Mouse (Mus musculus) limb, embryonic 11.5 days (tissue): ENCODE measurements at regions not wholly inside any gene's neighbourhood (a gene's known extent, or its start where the extent isn't known, plus 50 kb on each side); places are given as distances from the start of the nearest gene placed in this dataset.

ENCODE experiments used
- ATAC-seq: fragments of 200-750 bp; cut with Nextera tagmentation; 2 replicates; pipeline ENCODE4 v1.8.0; 2017; ENCODE audit warnings: low read depth; ENCODE audit not compliant: insufficient number of reproducible peaks, low FRiP score, low TSS enrichment
- DNase-seq: peaks from one replicate; pipeline ENCODE4 v3.0.0-alpha.2; 2015; ENCODE audit warnings: low spot score
- H3K27ac ChIP-seq: fragments of 300-500 bp; sonication (generic); replicated peaks from 2 replicates; pipeline ENCODE4 v1.5.1; 2014; ENCODE audit warnings: low read depth, mild to moderate bottlenecking, low read length
- H3K27me3 ChIP-seq: fragments of 300-500 bp; sonication (generic); 2 replicates; pipeline ENCODE4 v1.6.1; 2014; ENCODE audit warnings: mild to moderate bottlenecking, low read length, mixed read lengths; ENCODE audit not compliant: control insufficient read depth, insufficient read depth
- H3K36me3 ChIP-seq: fragments of 300-500 bp; sonication (generic); 2 replicates; pipeline ENCODE4 v1.6.1; 2014; ENCODE audit warnings: mild to moderate bottlenecking, low read length, moderate library complexity, mixed read lengths; ENCODE audit not compliant: control insufficient read depth, insufficient read depth
- H3K4me1 ChIP-seq: fragments of 300-500 bp; sonication (generic); 2 replicates; pipeline ENCODE4 v1.6.1; 2014; ENCODE audit warnings: low read length, mixed read lengths; ENCODE audit not compliant: control insufficient read depth, insufficient read depth
- H3K4me2 ChIP-seq: fragments of 300-500 bp; sonication (generic); 2 replicates; pipeline ENCODE4 v1.6.1; 2014; ENCODE audit warnings: low read depth, mild to moderate bottlenecking, moderate library complexity; ENCODE audit not compliant: severe bottlenecking
- H3K4me3 ChIP-seq: fragments of 300-500 bp; sonication (generic); 2 replicates; pipeline ENCODE4 v1.5.1; 2014; ENCODE audit warnings: low read depth, low read length
- H3K9ac ChIP-seq: fragments of 300-500 bp; sonication (generic); 2 replicates; pipeline ENCODE4 v1.6.1; 2014; ENCODE audit warnings: mild to moderate bottlenecking, low read length
- H3K9me3 ChIP-seq: fragments of 300-500 bp; sonication (generic); 2 replicates; pipeline ENCODE4 v1.6.1; 2016; ENCODE audit warnings: low read length; ENCODE audit not compliant: control insufficient read depth
- WGBS: fragments of 180-500 bp; shearing (Covaris S2); extraction: QIAGEN DNeasy Blood & Tissue Kit; methylation state at CpG from one replicate; pipeline ENCODE4 v1.1.7; 2014; 5-methylcytosine and 5-hydroxymethylcytosine counted together

DNA sequence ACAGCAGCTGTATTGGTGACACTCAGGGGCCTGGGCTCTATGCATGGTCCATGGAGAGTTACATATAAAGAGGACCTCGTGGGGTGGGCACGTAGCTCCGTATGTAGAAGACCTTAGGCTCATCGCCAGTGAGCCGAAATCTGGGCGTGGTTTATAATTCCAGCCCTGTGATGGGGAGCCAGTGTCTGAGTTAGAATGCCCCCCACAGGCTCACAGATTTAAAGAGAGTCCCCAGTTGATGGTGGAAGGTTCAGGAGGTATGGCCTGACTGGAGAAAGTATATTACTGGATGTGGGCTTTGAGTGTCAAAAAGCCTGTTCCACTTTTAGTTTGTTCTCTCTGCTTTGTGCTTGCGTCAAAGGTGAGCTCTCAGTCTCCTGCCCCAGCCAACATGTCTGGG lies 54.8 kb downstream of the 1700122O11Rik start:
- no peaks in the 10 kb centered on the region for H3K9me3 ChIP-seq
- H3K27ac ChIP-seq, result no peak overlapping the region
- no peak overlapping the region for H3K4me2 ChIP-seq
- 87% methylated on average over 7 of the region's 7 CpGs for WGBS
- no peaks in the 10 kb centered on the region for H3K27me3 ChIP-seq
- no peak overlapping the region for H3K9ac ChIP-seq
- H3K4me1 ChIP-seq, result peaks cover 18% of the 10 kb centered on the region
- no peak for DNase-seq
- no peak overlapping the region for H3K4me3 ChIP-seq
- H3K36me3 ChIP-seq, result no peaks in the 10 kb centered on the region
- no peak for ATAC-seq

DNA sequence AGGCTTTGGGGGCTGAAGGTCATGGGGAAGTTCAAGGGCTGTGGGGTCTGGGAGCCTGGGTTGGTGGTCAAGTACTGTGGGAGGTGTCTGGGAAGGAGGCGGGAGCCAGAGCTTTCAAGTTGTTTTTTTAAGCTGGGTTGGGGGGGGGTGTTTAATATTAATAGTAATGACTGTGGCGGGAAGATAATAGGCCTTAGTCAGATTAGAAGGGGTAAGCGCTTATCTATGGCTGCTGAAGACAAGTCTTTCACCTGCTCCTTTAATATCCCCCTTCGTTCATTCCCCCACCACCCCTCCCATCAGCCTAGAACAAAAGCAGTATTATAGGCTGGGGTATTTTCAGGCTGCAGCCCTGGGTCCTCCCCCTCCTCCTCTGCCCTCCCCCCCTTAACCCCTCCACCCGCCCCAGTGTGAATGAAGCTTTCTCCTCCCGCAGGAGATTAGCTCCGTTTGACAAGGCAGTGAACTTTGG lies 56.5 kb downstream of the 1700122O11Rik start:
- no peak overlapping the region for H3K4me3 ChIP-seq
- DNase-seq (peak; percentile 26), ATAC-seq (peak; percentile 67; the same call in 1 of the 2 replicates)
- H3K4me1 ChIP-seq, result peaks cover 15% of the 10 kb centered on the region
- 30% methylated on average over 7 of the region's 7 CpGs for WGBS
- no peaks in the 10 kb centered on the region for H3K9me3 ChIP-seq
- no peak overlapping the region for H3K4me2 ChIP-seq
- H3K36me3 ChIP-seq, result no peaks in the 10 kb centered on the region
- H3K27ac ChIP-seq, result no peak overlapping the region
- H3K9ac ChIP-seq, result no peak overlapping the region
- H3K27me3 ChIP-seq, result no peaks in the 10 kb centered on the region

DNA sequence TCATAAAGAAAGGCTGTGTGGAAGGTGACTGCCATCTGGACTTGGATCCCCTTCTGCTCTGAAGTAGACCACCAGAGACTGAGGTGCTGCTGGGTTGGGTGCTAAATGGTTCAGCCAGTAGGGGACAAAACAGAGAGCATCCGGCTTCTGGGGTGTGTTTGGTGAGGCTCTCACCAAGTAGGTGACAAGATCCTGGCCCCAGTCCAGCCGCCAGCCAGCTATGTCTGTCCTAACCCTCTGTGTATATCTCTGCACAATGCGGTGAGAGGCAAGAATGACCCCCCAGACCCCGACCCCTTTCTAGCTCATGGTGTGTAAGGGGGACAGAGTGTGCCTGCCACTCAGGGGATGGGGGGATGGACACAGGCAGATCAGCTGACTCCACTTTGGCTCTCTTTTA lies 54.8 kb upstream of the Foxp4 start:
- WGBS, result 65% methylated on average over 4 of the region's 4 CpGs
- no peak for DNase-seq

DNA sequence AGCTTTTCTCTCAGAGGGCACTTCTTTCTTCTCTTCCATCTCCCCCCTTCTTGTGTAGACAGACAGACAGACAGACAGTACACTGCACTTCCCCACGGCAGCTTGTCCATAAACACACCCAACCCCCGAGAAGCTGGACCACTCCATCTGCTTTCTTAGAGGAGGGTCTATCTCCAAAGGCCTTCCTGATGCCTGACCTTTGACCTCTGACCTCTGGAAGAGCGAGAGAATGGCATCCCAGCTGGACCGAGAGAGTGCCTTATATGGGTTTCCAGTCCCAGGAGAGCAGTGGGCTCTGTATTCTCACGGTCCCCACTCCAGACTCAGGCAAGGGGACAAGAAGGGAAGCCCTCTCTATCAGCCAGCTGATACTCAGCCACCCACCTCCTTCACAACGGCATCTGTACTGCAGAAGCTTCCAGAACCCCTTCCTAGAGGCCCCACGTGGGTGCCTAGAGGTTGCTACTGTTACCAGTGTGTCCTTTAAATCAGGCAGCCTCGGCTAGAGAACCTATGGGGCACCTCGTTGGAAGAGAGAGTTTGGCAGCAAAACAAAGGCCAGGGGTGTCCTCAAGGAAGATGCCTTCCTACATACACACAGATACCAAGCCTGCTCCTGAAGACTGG lies 54.1 kb upstream of the Foxp4 start:
- Histone ChIP-seq H3K27me3 (no peaks in the 10 kb centered on the region), H3K27ac (no peak overlapping the region), H3K9ac (no peak overlapping the region), H3K4me2 (no peak overlapping the region), H3K9me3 (no peaks in the 10 kb centered on the region), H3K4me3 (no peak overlapping the region), H3K4me1 (peaks cover 40% of the 10 kb centered on the region), H3K36me3 (no peaks in the 10 kb centered on the region)
- ATAC-seq (no peak), DNase-seq (no peak)
- 17% methylated on average over 9 of the region's 9 CpGs for WGBS

More for the DNA sequence above, 54.8 kb upstream of the Foxp4 start:
- no peak for ATAC-seq
- H3K4me1 ChIP-seq, result peaks cover 35% of the 10 kb centered on the region
- no peaks in the 10 kb centered on the region for H3K36me3 ChIP-seq
- no peaks in the 10 kb centered on the region for H3K9me3 ChIP-seq
- no peak overlapping the region for H3K9ac ChIP-seq
- H3K27ac ChIP-seq, result no peak overlapping the region
- H3K4me2 ChIP-seq, result no peak overlapping the region
- no peak overlapping the region for H3K4me3 ChIP-seq
- no peaks in the 10 kb centered on the region for H3K27me3 ChIP-seq

DNA sequence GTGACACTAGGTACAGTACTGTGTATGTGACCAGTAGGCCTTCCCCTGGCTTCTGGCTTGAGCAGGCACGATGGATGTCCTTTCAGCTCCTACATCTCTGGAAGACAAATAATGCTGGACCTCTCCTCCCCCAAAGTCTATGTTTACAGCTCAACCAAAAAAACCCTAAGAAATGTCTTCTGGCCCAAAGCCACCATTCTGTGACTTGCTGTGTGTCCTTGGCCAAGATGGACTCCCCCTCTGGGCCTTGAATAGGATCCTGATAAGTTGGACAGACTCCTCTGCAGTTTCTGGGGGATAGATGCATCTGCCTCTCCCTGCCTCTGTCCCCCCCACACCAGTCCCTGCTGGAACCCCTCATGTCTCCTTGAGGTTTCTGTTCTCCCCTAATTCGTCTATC lies 53.6 kb upstream of the Foxp4 start:
- no peaks in the 10 kb centered on the region for H3K9me3 ChIP-seq
- H3K27me3 ChIP-seq, result no peaks in the 10 kb centered on the region
- WGBS, result 74% methylated on average over 2 of the region's 2 CpGs
- no peak overlapping the region for H3K4me3 ChIP-seq
- no peak for ATAC-seq
- DNase-seq, result no peak
- H3K36me3 ChIP-seq, result no peaks in the 10 kb centered on the region
- H3K9ac ChIP-seq, result no peak overlapping the region
- H3K27ac ChIP-seq, result no peak overlapping the region
- no peak overlapping the region for H3K4me2 ChIP-seq
- peaks cover 45% of the 10 kb centered on the region for H3K4me1 ChIP-seq

DNA sequence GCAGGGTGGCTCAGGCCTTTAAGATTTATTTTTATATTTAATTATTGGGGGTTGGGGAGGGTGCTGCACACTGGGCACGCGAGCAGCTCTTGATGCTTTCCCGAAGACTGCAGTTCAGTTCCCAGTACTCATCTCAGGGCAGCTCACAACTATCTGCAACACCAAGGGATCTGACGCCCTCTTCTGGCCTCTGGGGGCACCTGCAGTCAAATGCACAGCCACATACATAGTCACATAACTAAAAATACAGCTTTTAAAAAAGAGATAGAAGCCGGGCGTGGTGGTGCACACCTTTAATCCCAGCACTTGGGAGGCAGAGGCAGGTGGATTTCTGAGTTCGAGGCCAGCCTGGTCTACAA lies 52.5 kb upstream of the Foxp4 start:
- Histone ChIP-seq H3K4me1 (peaks cover 45% of the 10 kb centered on the region), H3K9ac (no peak overlapping the region), H3K27ac (peak overlapping the region; percentile 80), H3K27me3 (no peaks in the 10 kb centered on the region), H3K36me3 (no peaks in the 10 kb centered on the region), H3K9me3 (no peaks in the 10 kb centered on the region), H3K4me3 (no peak overlapping the region), H3K4me2 (peak overlapping the region; percentile 50; the same call in 1 of the 2 replicates)
- DNase-seq (no peak), ATAC-seq (no peak)
- whole genome bisulfite sequencing, result 77% methylated on average over 7 of the region's 7 CpGs

DNA sequence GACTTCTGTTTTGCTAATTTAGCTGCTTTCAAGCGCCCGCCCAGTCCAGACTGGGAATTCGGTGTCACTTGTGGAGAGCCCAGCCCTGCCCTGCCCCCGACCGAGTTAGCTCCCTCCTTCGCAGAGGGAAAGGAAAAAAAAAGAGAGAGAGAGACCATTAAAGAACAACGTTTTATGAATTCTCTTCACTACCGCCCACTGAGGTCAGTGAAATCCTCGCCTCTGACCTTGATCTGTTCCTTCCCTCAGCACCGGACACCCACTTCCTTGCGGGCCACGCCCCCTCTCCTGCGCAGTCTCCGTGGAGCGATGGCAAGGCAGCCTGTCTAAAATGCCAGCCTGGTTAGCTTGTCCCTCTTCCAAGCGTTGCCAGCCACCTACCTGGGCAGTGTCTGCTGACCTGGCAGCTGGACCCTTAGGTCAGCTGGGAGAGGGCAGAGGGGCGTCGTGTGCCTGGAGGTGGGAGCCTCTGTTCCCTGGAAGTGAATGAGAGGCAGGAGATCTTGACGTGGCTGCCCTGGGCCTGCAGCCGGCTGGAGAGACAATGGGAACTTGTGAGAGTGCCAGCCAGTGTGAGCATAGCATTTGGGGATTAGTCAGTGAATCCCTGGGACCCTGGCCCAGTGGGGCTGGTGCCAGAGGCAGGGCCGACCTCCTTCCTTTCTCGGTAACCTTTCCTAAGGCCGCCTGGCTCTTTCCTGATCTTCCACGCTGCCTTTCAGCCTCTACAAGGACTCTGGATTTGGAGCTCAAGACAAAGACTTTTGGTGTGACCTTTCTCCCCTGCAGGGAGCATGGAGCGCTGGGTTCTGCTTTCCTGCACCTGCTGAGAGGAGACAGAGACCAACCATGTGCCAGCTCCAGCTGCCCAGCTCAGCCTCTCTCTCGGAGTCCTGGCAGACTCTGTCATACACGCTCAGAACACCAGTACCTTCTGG lies 51.9 kb upstream of the Foxp4 start:
- H3K4me2 ChIP-seq, result peak overlapping the region; percentile 50
- WGBS, result 8% methylated on average over 27 of the region's 27 CpGs

DNA sequence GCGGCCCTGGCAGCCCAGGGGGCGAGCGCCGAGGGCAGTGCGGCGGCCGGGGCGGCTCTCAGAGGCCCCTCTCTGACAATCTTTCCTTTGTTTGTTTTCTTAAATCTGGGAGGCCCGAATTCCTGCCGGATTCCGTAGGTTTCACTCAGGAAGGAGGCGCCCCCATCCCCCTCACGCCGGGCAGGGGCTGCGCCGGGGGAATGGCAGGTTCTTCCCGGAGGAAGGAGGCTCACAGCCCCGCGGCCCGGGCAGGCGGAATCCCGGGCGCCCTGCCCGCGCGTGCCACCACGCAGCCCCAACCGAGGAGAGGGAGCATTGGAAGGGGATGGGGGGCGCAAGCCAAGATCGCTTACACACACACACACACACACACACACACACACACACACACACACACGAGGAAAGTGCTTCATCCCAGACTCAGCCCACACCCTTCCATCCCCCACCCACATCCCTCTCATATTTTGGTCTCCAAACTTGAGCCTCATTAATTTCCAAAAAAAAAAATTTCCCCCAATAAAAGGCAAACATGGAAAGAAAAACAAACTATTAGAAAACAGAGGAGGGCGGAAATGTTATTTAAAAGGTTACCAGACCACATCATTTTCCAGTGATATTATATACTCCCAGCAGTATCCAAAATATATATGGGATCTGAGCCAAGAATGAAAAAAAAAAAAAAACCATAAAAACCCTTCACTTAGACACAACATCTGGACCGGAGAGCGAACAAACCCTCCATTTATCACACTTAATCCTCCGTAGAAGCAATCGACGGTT lies 51.0 kb upstream of the Foxp4 start:
- Histone ChIP-seq H3K4me1 (peaks cover 40% of the 10 kb centered on the region), H3K27me3 (no peaks in the 10 kb centered on the region), H3K36me3 (no peaks in the 10 kb centered on the region), H3K4me3 (peak overlapping the region; percentile 15), H3K9me3 (no peaks in the 10 kb centered on the region), H3K9ac (peak overlapping the region; percentile 52), H3K27ac (peak overlapping the region; percentile 94), H3K4me2 (peak overlapping the region; percentile 50)
- ATAC-seq (peak; percentile 48; the same call in 1 of the 2 replicates), DNase-seq (peak; percentile 79)
- under 1% methylated on average over 36 of the region's 37 CpGs for WGBS

More for the DNA sequence above, 51.9 kb upstream of the Foxp4 start:
- no peaks in the 10 kb centered on the region for H3K27me3 ChIP-seq
- peak overlapping the region; percentile 43; the same call in 1 of the 2 replicates for H3K9ac ChIP-seq
- no peaks in the 10 kb centered on the region for H3K9me3 ChIP-seq
- no peak for ATAC-seq
- peak overlapping the region; percentile 15 for H3K4me3 ChIP-seq
- no peaks in the 10 kb centered on the region for H3K36me3 ChIP-seq
- peaks cover 43% of the 10 kb centered on the region for H3K4me1 ChIP-seq
- H3K27ac ChIP-seq, result peak overlapping the region; percentile 80
- DNase-seq, result peak; percentile 71
